Mouse (Mus musculus) gastrocnemius, adult 18-20 months (tissue): ENCODE data around the gene Entpd1. TPM values are rescaled to one million over a fixed set of nuclear protein-coding genes. Genes with fewer than 3 reads are reported as not detected.
"Not testable (repeated sequence)": the region's sequence is repeated elsewhere in the genome, so short reads cannot be mapped to it uniquely, and the experiment has no call there.

Experiments used
- DNase-seq: peaks from one replicate; pipeline ENCODE4 v3.0.0; 2021; ENCODE audit warnings: low spot score
- long read RNA-seq, 2 experiments: library from polyadenylated mRNA; stranded (forward); transcript quantifications; one replicate each; pipeline ENCODE4 v2.0.0; 2021
- total RNA-seq, 2 experiments: library from RNA; stranded (reverse); gene quantifications; 2 replicates each; pipeline ENCODE4 v1.2.3; 2021

The Entpd1 gene
- 10 to 100 TPM in 1 of 2 experiments, 1 to 10 TPM in 1; 7.2 to 12.1 TPM for total RNA-seq
- long read RNA-seq, experiment 1, full-length matches to known transcripts, result 3 of 4 reads
- long read RNA-seq, experiment 1, partial matches to known transcripts, result 1 of 4 reads
- long read RNA-seq, experiment 1, other reads (novel, unspliced or antisense), result 0 of 4 reads
- long read RNA-seq, experiment 2, full-length matches to known transcripts, result 2 of 5 reads
- long read RNA-seq, experiment 2, partial matches to known transcripts, result 0 of 5 reads
- long read RNA-seq, experiment 2, other reads (novel, unspliced or antisense), result 3 of 5 reads

GRCm38 (mm10) chr19:40611830-40612506, at the start of gene Entpd1, which contains the start of gene Tctn3:
Gene Entpd1, plus strand, starts transcription at chr19:40612366.
Gene Tctn3, minus strand, starts transcription at chr19:40612233.
- DNase-seq, result peak; percentile 97

GRCm38 (mm10) chr19:40563880-40564645, 48.1 kb upstream of the Entpd1 start:
- no peak for DNase-seq

DNA sequence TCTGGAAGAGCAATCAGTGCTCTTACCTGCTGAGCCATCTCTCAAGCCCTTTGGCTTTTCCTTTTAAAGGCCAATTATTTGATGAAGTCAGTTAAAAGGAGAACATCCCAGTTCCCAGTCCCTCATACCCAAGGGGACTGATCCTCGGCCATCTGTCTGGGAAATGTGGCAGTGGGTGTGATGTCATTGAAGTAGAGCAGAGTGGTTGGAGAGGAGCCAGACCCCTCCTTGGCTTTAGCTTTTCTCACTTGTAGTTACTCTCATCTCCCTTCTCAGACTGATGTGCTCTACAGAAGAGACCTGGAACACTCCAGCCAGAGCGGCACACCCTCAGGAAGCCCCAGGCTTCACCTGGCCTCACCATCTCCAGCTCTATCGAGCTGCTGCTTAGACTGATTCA, 44.5 kb upstream of the Entpd1 start:
- no peak for DNase-seq

GRCm38 (mm10) chr19:40570726-40571125, 41.4 kb upstream of the Entpd1 start:
- no peak for DNase-seq

- no peak for DNase-seq
Measured at GRCm38 (mm10) chr19:40575438-40575837, 36.7 kb upstream of the Entpd1 start.

DNA sequence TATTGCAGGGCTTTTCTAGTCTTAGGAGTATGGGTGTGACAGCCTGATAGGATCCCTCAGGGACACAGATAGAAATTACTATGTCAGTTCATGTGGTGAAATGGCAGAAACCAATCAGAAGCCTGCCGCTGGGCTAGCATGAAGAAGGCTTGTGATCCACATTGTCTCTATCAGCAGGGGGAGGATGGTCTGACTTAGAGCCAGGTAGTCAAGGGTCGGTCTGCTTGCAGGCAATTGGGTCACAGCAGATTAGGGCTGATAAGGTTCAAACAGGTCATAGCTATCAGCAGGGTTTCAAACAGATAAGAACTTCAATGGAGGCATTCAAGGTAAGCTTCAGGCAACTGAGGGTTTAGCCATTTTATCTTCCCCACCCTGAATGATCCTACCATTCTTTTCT, 31.3 kb upstream of the Entpd1 start:
- DNase-seq, result no peak

DNA sequence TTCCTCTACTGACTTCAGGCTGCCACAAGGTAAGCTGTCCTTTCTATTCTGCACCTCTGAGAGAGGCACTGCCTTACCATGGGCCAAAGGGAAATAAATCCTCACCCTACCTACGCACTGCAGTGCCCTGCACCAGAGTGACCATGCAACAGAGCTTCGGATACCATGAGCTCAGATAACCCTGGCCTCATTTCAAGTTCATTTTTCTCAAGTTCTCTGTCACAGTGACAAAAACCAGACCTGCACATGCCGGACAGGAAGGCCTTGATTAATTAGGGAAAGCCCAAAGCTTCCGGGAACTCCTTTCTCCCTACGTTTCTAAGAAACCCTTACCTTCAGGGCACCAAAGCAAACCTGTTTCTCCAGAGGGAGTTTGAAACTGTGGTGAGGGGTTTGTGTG, 30.5 kb upstream of the Entpd1 start:
- DNase-seq, result no peak

DNA sequence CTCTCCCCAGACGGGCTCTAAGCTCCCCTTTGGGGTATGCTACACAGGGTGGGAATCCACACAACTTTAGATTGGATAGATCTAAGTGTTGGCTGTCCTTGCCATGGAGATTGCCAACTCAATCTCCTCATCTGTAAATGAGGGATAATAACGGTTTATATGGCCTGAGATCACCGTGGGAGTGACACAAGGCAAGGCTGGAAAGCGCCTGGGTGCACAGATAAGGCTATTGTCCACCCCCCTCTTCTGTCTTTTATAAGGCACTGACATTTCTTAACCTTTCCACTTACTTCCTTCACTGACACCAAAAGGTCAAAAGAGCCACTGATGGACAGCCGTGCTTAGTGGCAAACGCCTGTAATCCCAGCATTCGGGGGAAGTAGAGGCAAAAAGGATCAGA, 25.3 kb upstream of the Entpd1 start:
- no peak for DNase-seq

DNA sequence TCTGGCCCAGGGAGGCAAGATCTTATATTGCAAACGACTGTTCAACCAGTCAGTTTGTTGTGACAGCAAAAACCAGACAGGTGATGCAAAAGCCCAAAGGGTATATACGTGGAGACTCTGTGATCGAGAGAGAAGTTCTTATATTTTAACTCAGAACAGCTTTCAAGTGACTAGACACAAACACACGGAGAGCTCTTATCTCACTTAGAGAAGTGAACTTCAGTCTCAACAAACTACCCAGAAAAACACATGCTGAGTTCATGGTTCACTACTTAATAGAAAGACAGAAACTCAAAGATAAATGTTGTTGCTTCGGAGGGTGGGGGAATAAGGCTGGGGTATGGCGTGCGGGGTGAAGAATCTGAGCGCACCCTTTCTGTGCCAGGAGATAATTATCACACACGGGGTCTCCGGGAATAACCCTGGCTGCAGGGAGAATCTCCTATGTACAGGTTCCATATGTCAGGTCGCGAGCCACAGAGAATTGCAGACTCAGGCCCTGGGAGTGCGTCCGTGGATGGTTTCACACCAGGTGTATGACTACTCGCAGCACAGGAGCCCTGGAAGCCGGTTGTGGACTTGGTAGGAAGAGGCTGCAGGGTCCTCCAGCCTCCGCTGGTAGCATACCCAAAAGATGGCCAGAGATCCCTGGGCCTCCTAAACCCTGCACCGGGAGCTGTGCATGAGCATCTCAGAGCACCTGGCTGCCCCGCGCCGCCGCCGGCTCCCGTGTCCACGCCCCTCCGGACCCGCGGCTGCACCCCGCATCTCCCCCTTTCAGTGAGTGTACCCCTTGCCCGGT, 24.5 kb upstream of the Entpd1 start:
- no peak for DNase-seq

DNA sequence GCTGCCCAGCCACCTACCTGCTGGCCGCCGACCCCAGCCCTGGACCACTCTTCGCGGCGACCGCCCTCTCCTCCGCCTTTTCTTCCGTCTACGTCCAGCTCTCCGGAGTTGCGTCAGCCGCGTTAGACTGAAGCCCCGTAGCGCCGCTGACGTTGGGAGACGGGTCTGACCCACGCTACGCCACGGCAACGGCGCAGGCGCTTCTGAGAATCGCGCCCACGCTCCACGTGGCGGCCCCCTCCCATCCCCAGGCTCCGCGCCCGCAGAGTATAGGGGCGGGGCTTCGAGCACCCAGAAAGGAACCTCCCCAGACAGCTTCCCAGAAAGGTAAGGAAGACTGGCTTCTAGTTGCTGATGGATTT, 23.9 kb upstream of the Entpd1 start, which contains the start of gene Aldh18a1:
Gene Aldh18a1, minus strand, starts transcription at position 171 of the 362 bp plus-strand sequence.
- peak; percentile 87 for DNase-seq

GRCm38 (mm10) chr19:40588847-40589529, 23.2 kb upstream of the Entpd1 start:
- peak; percentile 82 for DNase-seq

DNA sequence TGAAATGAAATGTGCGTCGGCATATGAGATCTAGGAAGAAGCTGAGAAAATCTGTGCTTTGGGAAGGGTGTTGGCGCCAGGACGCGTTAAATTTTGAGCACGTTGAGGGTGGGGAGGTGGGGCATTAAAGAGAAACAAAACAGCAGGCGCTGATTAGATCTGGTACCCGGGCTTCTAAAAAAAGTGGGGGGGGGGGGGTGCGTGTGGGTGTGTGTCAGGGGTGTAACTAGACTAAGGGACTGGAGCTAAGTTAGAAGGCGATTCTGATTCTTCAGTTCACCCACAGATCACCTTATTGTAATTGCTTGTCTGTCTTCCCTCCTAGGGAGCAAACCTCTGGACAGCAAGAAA, 22.7 kb upstream of the Entpd1 start:
- DNase-seq, result no peak

DNA sequence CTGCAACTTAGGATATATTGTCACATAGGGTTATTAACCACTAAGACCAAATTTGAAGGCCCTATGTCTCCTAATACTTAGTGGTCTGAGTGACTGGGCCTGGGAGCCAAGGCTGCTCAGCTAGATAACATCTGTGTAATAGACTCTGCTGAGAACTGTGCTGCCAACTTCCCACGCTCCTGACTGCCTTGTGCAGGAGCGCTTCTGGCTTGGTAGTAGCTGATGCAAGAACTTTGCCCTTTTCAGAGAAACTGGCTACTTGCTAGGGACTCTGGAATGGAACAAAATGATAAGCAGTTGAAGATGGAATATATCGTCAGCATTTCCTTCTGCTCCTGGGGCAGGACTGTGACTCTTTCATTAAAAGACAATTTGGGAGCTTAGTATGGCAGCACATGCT, 16.9 kb upstream of the Entpd1 start:
- no peak for DNase-seq

DNA sequence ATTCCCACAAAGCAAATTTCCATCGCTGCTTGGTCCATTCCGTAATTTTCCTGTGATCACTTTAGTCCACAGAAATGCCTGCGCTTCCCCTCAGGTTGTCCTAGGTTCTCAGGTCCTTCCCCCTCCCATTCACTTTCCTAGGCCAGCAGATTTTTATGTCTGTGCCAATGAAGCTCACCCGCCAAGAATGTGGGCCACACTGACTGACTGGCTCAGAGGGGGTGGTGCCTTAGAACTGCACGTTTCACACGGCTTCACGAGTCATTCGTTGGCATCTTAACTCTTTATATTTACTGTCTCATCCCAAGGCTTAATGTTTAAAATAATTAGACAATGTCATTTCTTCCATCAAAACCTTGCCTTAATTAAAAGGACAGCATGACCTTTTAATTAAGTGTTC, 16.3 kb upstream of the Entpd1 start:
- no peak for DNase-seq

DNA sequence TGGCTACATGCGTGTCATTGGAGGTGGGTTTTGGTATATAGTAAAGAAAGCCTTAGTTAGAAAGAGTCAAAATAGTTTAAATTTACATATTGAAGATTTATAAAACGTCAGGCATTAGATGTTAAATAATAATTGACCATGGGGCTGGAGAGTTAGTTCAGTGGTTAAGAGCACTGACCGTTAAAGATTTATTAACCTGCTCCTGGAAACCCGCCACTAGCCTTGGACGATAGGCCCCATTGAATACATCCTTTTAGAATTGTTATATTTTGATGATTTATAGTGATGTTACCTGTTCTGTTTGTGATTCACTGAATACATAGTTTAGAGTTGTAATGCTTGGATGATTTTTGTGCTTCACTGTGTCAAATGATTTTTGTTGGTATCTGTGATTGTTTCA, 11.3 kb upstream of the Entpd1 start:
- DNase-seq, result not testable (repeated sequence)

GRCm38 (mm10) chr19:40601870-40602269, 10.3 kb upstream of the Entpd1 start:
- no peak for DNase-seq

DNA sequence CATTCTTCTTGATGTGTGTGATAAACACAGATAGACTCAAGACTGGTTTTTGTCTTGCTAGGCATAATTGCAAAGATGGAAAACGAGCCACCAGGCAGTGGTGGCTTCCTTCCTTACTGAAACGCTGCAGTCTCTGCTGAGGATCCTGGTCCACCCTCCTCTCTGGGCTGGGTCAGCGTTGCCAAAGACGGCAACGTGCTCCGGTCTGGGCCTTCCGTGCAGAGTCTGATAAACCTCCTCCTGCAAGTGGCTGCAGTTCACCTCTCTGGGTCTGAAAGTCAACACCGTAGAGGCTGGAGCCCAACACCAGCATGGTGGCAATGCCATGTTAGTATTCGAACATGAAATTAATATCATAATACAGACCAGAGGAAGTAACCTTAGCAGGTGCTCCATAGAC, 7.0 kb upstream of the Entpd1 start:
- no peak for DNase-seq

- no peak for DNase-seq
Measured at GRCm38 (mm10) chr19:40607676-40608075, 4.5 kb upstream of the Entpd1 start.

GRCm38 (mm10) chr19:40614811-40615210, 2.6 kb downstream of the Entpd1 start:
- no peak for DNase-seq

- no peak for DNase-seq
Measured at GRCm38 (mm10) chr19:40616021-40616420, 3.9 kb downstream of the Entpd1 start.

DNA sequence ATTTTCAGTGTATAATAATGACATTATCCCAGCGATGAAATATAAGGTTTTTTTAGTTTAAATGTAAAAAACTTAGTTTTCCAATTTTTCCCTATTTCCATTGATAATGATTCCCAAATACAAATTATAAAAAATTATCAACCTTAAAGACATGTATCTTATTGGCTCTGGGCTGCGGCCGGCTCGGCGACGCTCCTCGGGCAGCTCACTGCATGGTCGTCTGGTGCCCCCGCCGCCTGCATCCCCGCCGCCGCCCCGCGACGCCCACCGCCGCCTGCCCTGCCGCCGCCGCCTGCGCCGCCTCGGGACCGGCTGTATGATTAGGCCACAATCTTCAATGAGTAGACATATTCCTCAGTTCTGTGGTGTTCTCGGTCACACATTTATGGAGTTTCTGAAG, 9.4 kb downstream of the Entpd1 start:
- not testable (repeated sequence) for DNase-seq
